Mouse (Mus musculus) hindbrain, embryonic 16.5 days (tissue): ENCODE data around the gene Grik3. TPM values are rescaled to one million over a fixed set of nuclear protein-coding genes. Genes with fewer than 3 reads are reported as not detected.

ENCODE experiments used
- ATAC-seq: fragments of 200-750 bp; cut with Nextera tagmentation; 2 replicates; pipeline ENCODE4 v1.8.0; 2017; ENCODE audit warnings: moderate TSS enrichment, moderate library complexity
- H3K27ac ChIP-seq: fragments of 300-500 bp; sonication (generic); 2 replicates; pipeline ENCODE4 v1.5.1; 2014; ENCODE audit warnings: low read depth, mild to moderate bottlenecking, control low read depth, low read length, moderate library complexity
- H3K27me3 ChIP-seq: fragments of 300-500 bp; sonication (generic); replicated peaks from 2 replicates; pipeline ENCODE4 v1.6.1; 2014; ENCODE audit warnings: low read length; ENCODE audit not compliant: control insufficient read depth, insufficient read depth
- H3K36me3 ChIP-seq: fragments of 300-500 bp; sonication (generic); 2 replicates; pipeline ENCODE4 v1.6.1; 2014; ENCODE audit warnings: mild to moderate bottlenecking, low read length, moderate library complexity, mixed read lengths; ENCODE audit not compliant: control insufficient read depth, insufficient read depth
- H3K4me1 ChIP-seq: fragments of 300-500 bp; sonication (generic); 2 replicates; pipeline ENCODE4 v1.6.1; 2014; ENCODE audit warnings: low read depth, low read length; ENCODE audit not compliant: control insufficient read depth, insufficient read depth
- H3K4me2 ChIP-seq: fragments of 300-500 bp; sonication (generic); 2 replicates; pipeline ENCODE4 v1.6.1; 2014; ENCODE audit warnings: mild to moderate bottlenecking, low read length, control low read depth, moderate library complexity
- H3K4me3 ChIP-seq: fragments of 300-500 bp; sonication (generic); 2 replicates; pipeline ENCODE4 v1.5.1; 2014; ENCODE audit warnings: mild to moderate bottlenecking, low read length, control low read depth, moderate library complexity
- H3K9ac ChIP-seq: fragments of 300-500 bp; sonication (generic); 2 replicates; pipeline ENCODE4 v1.6.1; 2014; ENCODE audit warnings: low read depth, mild to moderate bottlenecking, control low read depth, low read length, moderate library complexity
- H3K9me3 ChIP-seq: fragments of 300-500 bp; sonication (generic); 2 replicates; pipeline ENCODE4 v1.6.1; 2014; ENCODE audit warnings: mild to moderate bottlenecking, low read length, moderate library complexity; ENCODE audit not compliant: control insufficient read depth
- WGBS: fragments of 180-500 bp; shearing (Covaris S2); extraction: QIAGEN DNeasy Blood & Tissue Kit; methylation state at CpG from one replicate; pipeline ENCODE4 v1.1.7; 2014; 5-methylcytosine and 5-hydroxymethylcytosine counted together
- polyA plus RNA-seq: library from polyadenylated mRNA; unstranded; fragments of >200 nt; fragmentation: Nextera tagmentation; extraction: Ambion mirVana; gene quantifications from 2 replicates; pipeline ENCODE4 v1.2.1, GENCODE M21; 2015

Grik3 gene
- polyA plus RNA-seq, 1 experiment from 2014 or later = 5.5 TPM

DNA sequence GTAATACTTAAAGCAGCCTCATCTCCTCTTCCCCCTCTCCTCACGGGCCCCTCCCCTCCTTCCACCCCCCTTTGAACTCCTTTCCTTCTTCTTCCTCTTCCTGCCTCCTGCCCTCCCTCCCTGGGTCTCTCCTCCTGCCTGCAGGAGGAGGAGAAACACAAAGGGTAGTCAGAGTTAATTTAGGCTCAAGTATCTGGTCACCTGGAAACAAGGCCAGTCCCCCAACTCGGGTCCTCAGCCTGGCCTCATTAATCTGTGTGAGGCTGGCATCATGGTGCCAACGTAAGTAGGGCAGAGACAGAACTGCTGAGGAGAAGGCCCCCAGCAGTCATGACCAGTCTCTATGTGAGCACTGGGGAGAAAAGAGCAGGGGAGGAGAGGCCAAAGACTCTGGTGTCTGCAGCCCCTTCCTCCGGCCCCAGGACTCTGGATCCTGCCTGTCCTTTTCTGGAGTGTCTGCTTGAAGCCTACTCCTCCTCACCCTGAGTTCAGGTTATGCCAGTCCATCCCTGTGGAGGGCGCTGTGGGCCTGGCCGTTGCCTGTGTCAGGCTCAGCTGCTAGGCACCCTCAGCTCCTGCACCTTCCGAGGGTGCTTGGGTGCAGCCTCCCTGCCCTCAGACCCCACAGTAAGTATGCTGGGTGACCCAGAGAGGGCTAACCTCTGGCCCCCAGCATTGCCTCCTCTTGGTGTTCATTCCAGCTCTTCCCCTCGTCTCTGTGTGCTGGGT is 75.4 kb downstream of the Grik3 start:
- no peak overlapping the region; the same call in 1 of the 2 replicates for H3K9ac ChIP-seq
- H3K27me3 ChIP-seq = 0 out of 2 replicates have a peak, but pooled peaks cover 2% of the 10 kb centered on the region
- peaks cover 20% of the 10 kb centered on the region for H3K4me1 ChIP-seq
- no peak overlapping the region for H3K4me2 ChIP-seq
- no peak overlapping the region for H3K27ac ChIP-seq
- no peak for ATAC-seq
- no peaks in the 10 kb centered on the region for H3K36me3 ChIP-seq
- WGBS = 45% methylated on average over 8 of the region's 8 CpGs
- H3K4me3 ChIP-seq = no peak overlapping the region
- H3K9me3 ChIP-seq = no peaks in the 10 kb centered on the region

DNA sequence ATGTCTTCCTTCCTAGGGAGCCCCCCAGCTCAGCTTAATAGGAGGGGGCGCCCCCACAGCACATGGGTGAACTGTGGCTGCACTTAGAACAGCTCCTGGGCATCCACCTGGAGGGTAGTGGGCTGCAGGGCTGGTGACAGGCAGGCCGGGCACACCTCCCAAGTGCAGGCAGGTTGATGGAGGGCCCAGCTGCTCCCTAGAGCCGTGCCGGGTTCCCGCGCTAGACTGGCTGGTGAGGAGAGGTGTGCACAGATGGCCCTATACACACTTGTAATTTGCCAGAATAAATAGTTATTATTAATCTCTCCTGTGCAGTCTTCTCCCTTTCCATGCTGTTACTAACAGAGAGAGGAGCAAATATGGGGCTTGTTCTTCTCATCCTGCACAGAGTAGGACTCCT is 77.7 kb downstream of the Grik3 start:
- Histone ChIP-seq H3K9ac (no peak overlapping the region), H3K27ac (no peak overlapping the region), H3K4me3 (no peak overlapping the region), H3K9me3 (no peaks in the 10 kb centered on the region), H3K27me3 (0 out of 2 replicates have a peak, but pooled peaks cover 2% of the 10 kb centered on the region), H3K36me3 (no peaks in the 10 kb centered on the region), H3K4me1 (peaks cover 31% of the 10 kb centered on the region), H3K4me2 (no peak overlapping the region)
- no peak for ATAC-seq
- WGBS = 54% methylated on average over 6 of the region's 6 CpGs

DNA sequence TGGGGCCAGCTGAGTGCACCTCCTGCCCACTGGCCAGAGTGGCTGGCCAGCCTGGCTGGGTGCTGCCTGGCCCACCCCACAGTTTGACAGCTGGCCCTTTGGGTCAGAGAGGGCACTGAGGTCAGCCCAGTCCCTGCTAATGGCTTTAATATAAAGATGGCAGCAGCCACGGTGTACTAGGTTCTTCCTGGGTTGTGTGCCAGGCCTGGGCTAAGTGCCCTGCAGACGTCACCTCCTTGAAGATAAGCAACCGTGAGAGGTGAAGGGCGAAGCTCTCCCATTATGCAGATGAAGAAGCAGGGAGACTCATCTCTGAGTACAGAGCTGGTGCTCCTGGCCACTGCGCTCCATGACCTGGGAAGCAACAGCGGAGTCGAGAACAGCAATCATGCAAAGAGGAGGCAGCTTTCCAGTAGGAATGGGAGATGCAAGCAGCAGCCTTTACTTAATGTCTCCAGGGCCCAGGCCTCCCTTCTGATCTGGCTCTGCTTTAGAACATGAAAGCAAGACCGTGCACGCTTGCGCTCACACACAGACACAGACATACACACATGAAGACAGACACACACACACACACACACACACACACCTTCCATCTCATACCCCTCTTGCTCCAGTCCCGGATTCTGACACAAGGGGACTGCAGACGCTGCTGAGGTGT is 81.3 kb downstream of the Grik3 start:
- H3K4me1 ChIP-seq = peaks cover 22% of the 10 kb centered on the region
- H3K9ac ChIP-seq = no peak overlapping the region
- H3K27me3 ChIP-seq = no peaks in the 10 kb centered on the region
- H3K27ac ChIP-seq = no peak overlapping the region
- H3K9me3 ChIP-seq = no peaks in the 10 kb centered on the region
- H3K4me3 ChIP-seq = no peak overlapping the region
- ATAC-seq = no peak
- H3K36me3 ChIP-seq = no peaks in the 10 kb centered on the region
- 34% methylated on average over 12 of the region's 12 CpGs for WGBS
- no peak overlapping the region for H3K4me2 ChIP-seq

DNA sequence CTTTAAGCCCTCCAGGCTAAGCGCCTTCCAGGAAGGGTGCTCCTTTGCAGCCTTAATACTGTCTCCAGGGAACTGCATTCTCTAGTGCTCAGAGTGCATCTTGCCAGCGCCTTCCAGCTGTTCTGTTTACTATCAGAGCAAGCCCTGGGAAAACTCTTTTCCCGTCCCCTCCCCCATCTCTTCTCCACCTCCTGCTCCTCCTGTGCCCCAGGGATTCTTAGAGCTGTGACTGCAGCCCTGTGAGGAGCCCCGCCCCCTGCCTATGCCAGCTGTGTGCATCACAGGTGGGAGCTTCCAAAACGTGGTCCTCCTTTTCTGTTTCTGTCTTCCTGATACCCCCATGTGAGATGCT is 81.8 kb downstream of the Grik3 start:
- no peaks in the 10 kb centered on the region for H3K27me3 ChIP-seq
- no peak overlapping the region for H3K27ac ChIP-seq
- peaks cover 22% of the 10 kb centered on the region for H3K4me1 ChIP-seq
- ATAC-seq = 0 out of 2 replicates have a peak, but pooled peaks have one; percentile 19
- H3K4me2 ChIP-seq = no peak overlapping the region
- H3K9ac ChIP-seq = no peak overlapping the region
- H3K4me3 ChIP-seq = no peak overlapping the region
- no peaks in the 10 kb centered on the region for H3K9me3 ChIP-seq
- 13% methylated on average over 5 of the region's 5 CpGs for WGBS
- H3K36me3 ChIP-seq = no peaks in the 10 kb centered on the region

DNA sequence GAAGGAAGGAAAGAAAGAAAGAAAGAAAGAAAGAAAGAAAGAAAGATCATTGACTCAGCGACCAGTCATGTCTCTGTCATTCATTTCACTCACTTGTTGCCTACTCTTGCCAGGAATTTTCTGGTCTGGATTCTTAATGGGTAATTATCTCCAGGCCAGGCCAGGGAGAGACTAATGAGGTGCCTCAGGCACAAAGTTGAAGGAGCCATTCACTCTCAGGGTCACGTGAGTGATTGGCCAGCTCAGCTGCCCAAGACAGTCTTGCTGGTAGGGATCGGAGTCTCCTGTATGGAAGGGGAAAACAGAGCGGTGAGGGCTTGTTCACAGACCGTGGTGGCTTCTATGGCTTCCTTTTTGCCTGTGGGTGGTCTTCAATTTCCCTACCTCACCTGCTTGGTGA is 82.5 kb downstream of the Grik3 start:
- Histone ChIP-seq H3K36me3 (no peaks in the 10 kb centered on the region), H3K27ac (no peak overlapping the region), H3K4me1 (peaks cover 22% of the 10 kb centered on the region), H3K9me3 (no peaks in the 10 kb centered on the region), H3K9ac (no peak overlapping the region), H3K4me3 (no peak overlapping the region), H3K4me2 (no peak overlapping the region), H3K27me3 (no peaks in the 10 kb centered on the region)
- no peak for ATAC-seq
- WGBS = 41% methylated on average over 5 of the region's 5 CpGs

DNA sequence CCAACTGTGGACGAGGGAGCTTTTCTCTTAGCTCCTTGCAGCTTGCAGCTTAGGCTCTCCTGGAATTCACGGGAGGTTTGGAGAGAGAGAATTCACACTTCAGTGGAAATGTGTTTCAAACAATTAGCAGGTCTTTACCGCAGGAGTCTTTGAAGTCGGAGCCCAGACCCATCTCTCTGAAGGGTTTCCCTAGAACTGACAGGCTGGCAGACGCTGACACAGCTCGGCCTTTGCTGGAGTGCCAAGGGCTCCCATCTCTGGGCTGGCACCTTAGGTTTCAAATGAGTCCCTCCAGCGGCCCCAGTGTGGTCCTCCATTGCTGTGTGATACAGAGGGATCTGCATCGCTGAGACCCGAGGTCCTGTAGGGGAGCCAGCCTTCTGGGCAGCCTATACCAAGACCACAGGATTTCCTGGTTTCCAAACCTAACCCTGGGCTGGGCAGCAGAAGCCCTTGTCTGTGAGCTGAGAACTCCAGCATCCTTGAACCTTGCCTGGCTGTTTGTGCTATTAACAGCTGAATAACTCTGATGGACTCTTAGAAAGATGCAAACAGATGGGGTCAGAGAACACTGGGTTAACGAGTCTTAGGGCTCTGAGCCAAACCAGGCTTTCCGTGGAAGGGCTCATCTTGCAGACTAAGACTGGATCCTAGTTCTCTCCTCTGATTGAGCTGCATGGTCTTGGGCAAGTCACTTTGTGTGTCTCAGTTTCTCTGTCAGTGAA is 83.6 kb downstream of the Grik3 start:
- ATAC-seq = peak; percentile 40; the same call in 1 of the 2 replicates
- H3K9ac ChIP-seq = no peak overlapping the region
- peaks cover 22% of the 10 kb centered on the region for H3K4me1 ChIP-seq
- no peaks in the 10 kb centered on the region for H3K9me3 ChIP-seq
- no peaks in the 10 kb centered on the region for H3K27me3 ChIP-seq
- no peak overlapping the region for H3K4me2 ChIP-seq
- WGBS = 27% methylated on average over 11 of the region's 11 CpGs
- H3K27ac ChIP-seq = no peak overlapping the region
- no peaks in the 10 kb centered on the region for H3K36me3 ChIP-seq
- H3K4me3 ChIP-seq = no peak overlapping the region

DNA sequence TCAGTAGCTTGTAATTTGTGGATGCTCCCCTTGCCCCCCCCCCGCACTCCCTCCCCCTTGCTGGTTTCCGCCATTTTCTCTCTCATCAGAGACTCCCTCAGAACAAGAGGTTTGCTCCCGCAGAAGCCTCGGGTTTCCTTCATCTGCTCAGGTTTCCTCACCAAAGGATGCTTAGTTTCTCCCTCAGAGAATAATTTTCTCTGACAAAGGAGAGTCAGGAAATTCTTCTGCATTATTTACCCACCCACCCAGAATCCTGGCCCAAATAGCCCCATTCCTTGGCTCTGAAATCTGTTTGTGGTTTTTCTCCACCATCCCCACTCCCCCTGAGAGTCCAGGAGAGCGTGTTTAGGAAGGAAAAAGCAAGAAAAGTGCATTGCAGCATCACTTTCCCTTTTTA is 89.8 kb downstream of the Grik3 start:
- no peaks in the 10 kb centered on the region for H3K27me3 ChIP-seq
- no peak overlapping the region for H3K27ac ChIP-seq
- H3K9me3 ChIP-seq = no peaks in the 10 kb centered on the region
- 51% methylated on average over 5 of the region's 5 CpGs for WGBS
- no peak for ATAC-seq
- no peaks in the 10 kb centered on the region for H3K36me3 ChIP-seq
- no peaks in the 10 kb centered on the region for H3K4me1 ChIP-seq
- no peak overlapping the region for H3K4me3 ChIP-seq
- no peak overlapping the region for H3K4me2 ChIP-seq
- no peak overlapping the region for H3K9ac ChIP-seq

DNA sequence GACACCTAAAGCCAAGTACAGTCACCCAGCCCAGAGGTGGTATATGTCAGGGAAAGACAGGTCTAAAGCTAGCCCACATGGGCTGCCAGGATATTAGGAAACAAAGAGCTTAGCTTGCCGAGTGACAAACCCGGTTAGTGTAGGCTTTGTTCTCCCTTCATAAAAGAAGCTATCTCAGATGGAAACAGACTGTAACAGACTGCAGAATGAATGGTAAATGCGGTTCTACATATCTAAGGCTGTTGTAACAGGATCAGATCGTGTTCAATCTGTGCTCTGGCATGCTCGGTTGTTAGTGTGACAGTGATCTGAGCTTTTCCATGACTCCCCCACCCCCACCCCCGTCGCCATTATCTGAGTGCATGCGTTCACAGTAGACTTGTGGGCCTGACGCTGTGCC is 92.8 kb downstream of the Grik3 start:
- H3K27me3 ChIP-seq = no peaks in the 10 kb centered on the region
- no peaks in the 10 kb centered on the region for H3K9me3 ChIP-seq
- H3K27ac ChIP-seq = no peak overlapping the region
- no peaks in the 10 kb centered on the region for H3K36me3 ChIP-seq
- peaks cover 10% of the 10 kb centered on the region for H3K4me1 ChIP-seq
- WGBS = 75% methylated on average over 9 of the region's 9 CpGs
- no peak for ATAC-seq
- H3K4me2 ChIP-seq = no peak overlapping the region
- no peak overlapping the region for H3K9ac ChIP-seq
- H3K4me3 ChIP-seq = no peak overlapping the region

DNA sequence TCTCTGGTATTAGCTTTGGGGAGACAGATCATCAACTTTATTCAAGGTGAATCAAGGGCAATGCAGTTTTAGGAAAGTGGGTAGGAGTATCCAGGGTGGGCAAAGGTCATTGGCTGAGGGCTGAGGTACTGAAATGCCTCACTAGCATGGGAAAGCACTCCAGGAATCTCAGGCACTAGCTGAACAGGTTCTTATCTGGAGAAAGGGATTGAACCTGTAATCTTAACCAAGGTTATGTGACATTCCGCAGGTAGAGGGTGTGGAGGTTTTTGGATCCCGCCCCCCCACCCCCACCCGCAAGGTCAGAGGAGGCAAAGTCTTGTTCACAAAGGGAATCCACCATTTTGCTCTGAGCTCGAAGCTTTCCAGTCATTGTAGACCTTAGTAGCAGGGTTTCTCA is 93.4 kb downstream of the Grik3 start:
- Histone ChIP-seq H3K4me2 (no peak overlapping the region), H3K36me3 (no peaks in the 10 kb centered on the region), H3K9me3 (no peaks in the 10 kb centered on the region), H3K4me3 (no peak overlapping the region), H3K9ac (no peak overlapping the region), H3K27me3 (0 out of 2 replicates have a peak, but pooled peaks cover under 1% of the 10 kb centered on the region), H3K27ac (no peak overlapping the region), H3K4me1 (peaks cover 15% of the 10 kb centered on the region)
- no peak for ATAC-seq
- 90% methylated on average over 4 of the region's 4 CpGs for WGBS
